Mouse (Mus musculus): ENCODE measurements around the gene Dppa3. TPM values are rescaled to one million over a fixed set of nuclear protein-coding genes. Genes with fewer than 3 reads are reported as not detected.
"Not testable (repeated sequence)": the region's sequence is repeated elsewhere in the genome, so short reads cannot be mapped to it uniquely, and the experiment has no call there.

The Dppa3 gene
- total RNA-seq, 2 experiments from 2014 or later = not detected

DNA sequence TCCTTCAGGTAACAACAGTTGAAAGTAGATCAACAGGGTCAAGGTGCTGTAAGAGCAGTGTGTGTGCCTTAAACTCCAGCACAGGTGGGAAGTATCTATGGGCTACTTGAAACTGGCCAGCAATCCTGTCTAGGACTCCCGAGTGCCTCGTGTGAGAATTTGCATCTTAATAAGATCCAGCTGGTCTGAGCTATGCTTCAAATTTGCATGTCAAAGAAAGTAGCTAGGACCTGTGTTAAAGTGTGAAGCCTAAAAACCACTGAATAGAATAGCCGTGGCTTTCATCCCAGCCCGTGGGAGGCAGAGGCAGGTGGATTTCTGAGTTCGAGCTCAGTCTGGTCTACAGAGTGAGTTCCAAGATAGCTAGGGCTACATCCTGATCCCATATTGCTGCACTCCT is 1.7 kb upstream of the Dppa3 start:
- no peak for TF ChIP-seq CTCF (conservative IDR thresholded peaks at IDR 0.05)
- Histone ChIP-seq H3K4me3 (no peak overlapping the region), H3K27ac (no peak overlapping the region)
- DNase-seq (ENCODE audit: low spot score in 2 of 2) = no peak

DNA sequence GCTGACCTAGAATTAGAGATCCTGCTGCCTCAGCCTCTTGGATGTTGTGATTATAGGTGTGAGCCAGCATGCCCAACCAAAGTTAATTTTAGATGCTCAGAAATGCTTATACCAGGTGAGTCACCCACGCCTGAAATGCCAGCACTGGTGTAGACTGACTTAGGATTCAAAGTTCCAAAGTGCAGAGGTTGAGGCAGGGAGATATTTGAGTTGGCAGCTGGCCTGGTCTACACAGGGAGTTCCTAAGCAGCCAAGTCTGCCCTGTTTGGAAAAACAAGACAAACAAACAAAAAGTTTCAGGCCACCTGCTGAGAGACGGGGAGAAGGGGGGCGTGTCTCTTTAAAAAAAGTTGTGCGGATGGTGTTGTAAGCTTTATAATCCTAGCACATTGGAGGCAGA is 1.1 kb upstream of the Dppa3 start:
- TF ChIP-seq CTCF (conservative IDR thresholded peaks at IDR 0.05) = no peak
- Histone ChIP-seq H3K27ac (no peak overlapping the region), H3K4me3 (no peak overlapping the region)
- no peak for DNase-seq (ENCODE audit: low spot score in 2 of 2)

DNA sequence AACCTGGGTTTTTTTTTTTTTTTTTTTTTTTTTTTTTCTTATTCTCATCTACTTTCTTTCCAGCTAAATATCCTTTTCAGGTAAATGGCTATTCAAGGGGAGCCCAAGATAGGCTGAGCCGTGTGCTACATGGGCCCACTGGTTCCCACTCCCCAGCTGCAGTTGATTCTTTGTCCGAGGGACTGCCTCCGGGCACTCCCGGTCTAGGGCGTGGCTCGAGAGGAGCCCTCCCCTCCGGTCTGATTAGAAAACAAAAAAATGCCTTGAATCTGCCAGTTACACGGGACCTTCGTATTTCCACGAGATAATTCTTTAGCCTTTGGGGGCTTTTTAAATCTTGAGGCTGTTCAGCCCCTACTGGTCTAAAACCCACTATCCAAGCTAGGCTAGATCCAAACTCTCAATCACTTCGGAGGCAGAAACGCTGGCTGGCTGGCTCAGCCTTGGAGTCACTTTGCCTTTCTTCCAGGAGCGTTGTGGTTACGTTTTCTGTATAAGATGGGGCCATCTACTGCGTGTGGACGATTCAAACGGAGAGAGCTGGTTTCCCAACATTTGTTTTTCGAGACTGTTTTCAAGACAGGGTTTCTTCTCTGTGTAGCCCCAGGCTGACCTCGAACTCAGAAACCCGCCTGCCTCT is 1.4 kb downstream of the Dppa3 start:
- Histone ChIP-seq H3K27ac (no peak overlapping the region), H3K4me3 (no peak overlapping the region)
- DNase-seq (ENCODE audit: low spot score in 2 of 2) = no peak
- no peak for TF ChIP-seq CTCF (conservative IDR thresholded peaks at IDR 0.05)

DNA sequence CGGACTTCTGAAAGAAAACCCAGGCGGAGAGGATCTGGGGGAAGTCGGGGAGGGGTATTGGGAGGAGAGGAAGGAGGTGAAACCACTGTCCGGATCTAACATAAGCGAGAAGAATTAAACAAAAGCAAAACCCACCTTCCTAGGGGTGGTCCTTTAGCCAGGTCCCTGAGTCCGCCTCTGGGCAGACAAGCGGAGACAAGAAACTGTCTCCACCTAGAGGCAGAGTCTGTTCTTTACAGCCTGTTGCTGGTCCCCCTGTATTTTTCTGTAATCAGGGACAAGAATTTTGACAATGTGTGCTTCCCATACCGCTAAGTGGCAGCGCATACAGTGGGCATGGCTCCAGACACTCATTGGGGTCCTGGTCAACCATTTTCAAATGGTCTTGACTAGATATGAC is 7.2 kb downstream of the Dppa3 start:
- H3K4me3 ChIP-seq = no peak overlapping the region
- no peak overlapping the region for H3K27ac ChIP-seq
- DNase-seq (ENCODE audit: low spot score in 2 of 2) = peak in 1 of 2 experiments; percentile 12
- TF ChIP-seq CTCF (conservative IDR thresholded peaks at IDR 0.05) = peak; percentile 77

DNA sequence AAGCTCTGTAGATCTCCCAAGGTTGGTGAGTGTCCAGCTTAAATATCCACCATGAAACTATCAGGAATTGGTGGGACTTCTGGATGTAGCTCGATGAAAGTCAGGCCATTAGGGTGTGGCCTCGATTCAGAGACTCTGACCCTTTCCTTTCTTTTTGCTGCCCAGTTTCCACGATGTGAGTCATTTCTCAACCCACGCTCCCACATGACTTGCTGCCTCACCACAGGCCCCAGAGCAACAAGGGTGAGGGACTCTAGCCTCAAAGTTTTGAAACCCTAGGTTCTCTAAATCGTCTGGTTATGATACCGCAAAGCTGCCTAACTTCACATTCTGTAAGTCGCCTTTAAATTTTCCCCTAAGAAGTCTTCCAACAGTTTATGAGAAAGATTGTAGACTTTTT is 9.1 kb downstream of the Dppa3 start:
- Histone ChIP-seq H3K4me3 (no peak overlapping the region), H3K27ac (no peak overlapping the region)
- no peak for TF ChIP-seq CTCF (conservative IDR thresholded peaks at IDR 0.05)
- no peak for DNase-seq (ENCODE audit: low spot score in 2 of 2)

DNA sequence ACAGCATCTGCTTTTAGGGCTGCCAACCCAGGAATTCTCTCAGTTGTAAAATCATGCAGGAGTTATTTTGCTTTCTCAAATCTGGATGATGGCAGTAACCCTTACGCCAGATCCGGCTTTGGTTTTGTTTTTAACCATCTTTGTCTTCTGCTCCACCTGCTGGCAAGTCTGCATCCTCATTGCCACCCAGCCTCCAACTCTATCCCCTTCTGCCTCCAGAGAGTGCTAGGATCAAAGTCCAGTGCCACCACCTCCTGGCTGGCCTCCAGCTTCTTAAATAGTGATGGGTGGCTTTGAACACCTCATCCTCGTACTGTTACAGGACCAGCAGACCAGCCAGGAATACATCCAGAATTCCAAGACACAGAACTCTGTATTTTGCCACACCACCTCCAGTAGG is 10.5 kb downstream of the Dppa3 start:
- TF ChIP-seq CTCF (conservative IDR thresholded peaks at IDR 0.05) = peak; percentile 35
- Histone ChIP-seq H3K27ac (no peak overlapping the region), H3K4me3 (no peak overlapping the region)
- DNase-seq (ENCODE audit: low spot score in 2 of 2) = no peak

DNA sequence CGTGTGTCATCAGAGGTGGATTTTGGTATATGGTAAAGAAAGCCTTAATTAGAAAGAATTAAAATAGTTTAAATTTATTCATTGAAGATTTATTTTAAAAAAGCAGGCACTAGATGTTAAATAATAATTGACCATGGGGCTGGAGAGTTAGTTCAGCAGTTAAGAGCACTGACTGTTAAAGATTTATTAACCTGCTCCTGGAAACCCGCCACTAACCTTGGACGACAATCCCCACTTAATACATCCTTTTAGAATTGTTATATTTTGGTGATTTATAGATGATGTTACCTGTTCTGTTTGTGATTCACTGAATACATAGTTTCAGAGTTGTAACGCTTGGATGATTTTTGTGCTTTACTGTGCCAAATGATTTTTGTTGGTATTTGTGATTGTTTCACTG is 11.4 kb downstream of the Dppa3 start:
- DNase-seq (ENCODE audit: low spot score in 2 of 2); H3K27ac ChIP-seq; H3K4me3 ChIP-seq: not testable (repeated sequence)

DNA sequence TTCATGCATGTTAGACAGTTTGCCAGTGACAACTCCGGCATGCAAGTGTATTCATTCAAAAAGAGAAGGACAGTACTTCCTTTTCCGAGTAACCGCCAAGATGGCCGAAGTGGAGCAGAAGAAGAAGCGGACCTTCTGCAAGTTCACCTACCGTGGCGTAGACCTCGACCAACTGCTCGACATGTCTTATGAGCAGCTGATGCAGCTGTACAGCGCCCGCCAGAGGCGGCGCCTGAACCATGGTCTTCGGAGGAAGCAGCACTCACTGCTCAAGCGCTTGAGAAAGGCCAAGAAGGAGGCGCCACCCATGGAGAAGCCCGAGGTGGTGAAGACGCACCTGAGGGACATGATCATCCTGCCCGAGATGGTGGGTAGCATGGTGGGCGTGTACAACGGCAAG is 18.0 kb downstream of the Dppa3 start:
- H3K4me3 ChIP-seq; H3K27ac ChIP-seq; DNase-seq (ENCODE audit: low spot score in 2 of 2): not testable (repeated sequence)

DNA sequence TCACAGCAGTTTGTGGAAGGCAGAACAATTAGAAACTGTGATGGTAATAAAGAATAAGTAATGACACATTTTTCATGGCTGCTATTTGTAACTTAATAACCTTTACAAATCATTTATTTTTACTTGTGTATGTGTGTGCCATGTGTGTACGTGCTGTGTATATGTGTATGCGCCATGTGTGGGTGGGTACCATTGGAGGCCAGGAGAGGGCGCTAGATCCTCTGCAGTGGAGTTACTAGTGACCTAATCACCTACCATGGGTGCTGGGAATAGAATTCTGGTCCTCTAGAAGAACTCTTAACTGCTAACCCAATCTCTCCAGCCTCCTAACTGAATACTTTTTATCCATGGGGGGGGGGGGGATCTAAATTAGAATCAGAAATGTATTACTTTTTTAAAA is 23.7 kb downstream of the Dppa3 start:
- Histone ChIP-seq H3K27ac (no peak overlapping the region), H3K4me3 (no peak overlapping the region)
- TF ChIP-seq CTCF (conservative IDR thresholded peaks at IDR 0.05) = no peak
- no peak for DNase-seq (ENCODE audit: low spot score in 2 of 2)

DNA sequence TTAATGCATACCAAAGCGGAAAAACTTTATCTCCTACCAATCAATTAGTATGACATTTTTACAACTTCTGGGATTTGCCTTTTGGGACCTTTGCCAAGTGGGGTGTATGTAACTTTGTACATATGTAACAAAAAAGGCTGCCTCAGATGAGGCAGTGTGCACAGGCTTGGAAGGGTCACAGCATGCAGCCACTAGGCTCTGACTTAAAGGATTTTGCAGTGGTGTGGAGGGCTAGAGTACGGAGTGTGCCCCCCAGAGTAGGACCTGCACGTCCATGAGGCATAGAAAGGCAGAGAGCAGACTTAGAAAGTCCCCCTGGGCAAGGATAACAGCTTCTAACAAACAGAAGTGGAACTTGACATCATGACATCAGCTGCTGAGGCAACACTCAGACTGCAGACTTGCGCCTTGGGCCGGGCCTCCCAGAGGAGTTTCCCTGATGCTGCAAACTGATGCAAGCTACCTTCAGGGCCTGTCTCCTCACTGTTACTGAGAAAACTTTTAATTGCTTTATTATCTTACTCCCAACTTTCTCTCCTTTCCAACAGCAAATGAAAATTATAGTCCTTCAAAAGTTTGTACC is 24.3 kb downstream of the Dppa3 start:
- H3K27ac ChIP-seq = no peak overlapping the region
- no peak overlapping the region for H3K4me3 ChIP-seq
- TF ChIP-seq CTCF (conservative IDR thresholded peaks at IDR 0.05) = no peak
- no peak for DNase-seq (ENCODE audit: low spot score in 2 of 2)

DNA sequence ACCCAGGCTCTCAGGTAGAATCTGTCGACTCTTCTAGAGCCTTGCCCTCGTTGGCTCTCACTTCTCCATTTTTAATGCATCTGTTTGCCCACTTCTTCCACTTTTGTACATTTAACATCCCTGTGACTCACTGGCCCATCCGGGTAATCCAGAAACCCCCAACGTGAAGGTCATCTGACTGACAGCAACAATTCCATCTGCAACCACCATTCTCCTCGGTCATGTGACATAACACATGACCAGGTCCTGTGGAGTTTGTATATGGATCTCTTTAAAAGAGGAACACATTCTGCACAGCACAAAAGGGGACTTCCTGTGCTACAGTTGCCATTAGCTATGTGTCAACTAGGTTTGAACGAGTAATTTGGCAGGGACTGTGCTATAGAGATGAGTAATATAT is 28.1 kb downstream of the Dppa3 start:
- no peak overlapping the region for H3K27ac ChIP-seq
- H3K4me3 ChIP-seq = no peak overlapping the region
- TF ChIP-seq CTCF (conservative IDR thresholded peaks at IDR 0.05) = no peak
- DNase-seq (ENCODE audit: low spot score in 2 of 2) = no peak

DNA sequence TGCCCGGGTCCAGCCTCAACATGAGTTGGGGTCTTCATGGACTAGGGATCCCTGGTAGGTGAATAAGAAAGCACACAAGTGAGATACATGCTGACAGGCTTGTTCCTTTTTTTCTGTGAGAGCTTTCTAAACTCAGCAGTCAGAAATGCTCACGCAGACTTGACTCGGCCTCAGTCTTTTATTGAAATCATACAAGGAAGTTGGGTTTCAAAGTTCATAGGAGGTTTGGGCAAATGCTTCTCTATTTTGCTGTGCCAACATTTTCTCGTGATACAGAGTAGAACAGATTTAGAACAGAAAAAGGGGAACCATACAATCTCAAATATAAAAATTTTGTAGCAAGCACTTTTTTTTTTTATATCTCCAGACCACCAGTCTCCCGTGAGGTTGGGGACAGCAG is 31.4 kb downstream of the Dppa3 start:
- Histone ChIP-seq H3K27ac (no peak overlapping the region), H3K4me3 (no peak overlapping the region)
- no peak for DNase-seq (ENCODE audit: low spot score in 2 of 2)
- no peak for TF ChIP-seq CTCF (conservative IDR thresholded peaks at IDR 0.05)

DNA sequence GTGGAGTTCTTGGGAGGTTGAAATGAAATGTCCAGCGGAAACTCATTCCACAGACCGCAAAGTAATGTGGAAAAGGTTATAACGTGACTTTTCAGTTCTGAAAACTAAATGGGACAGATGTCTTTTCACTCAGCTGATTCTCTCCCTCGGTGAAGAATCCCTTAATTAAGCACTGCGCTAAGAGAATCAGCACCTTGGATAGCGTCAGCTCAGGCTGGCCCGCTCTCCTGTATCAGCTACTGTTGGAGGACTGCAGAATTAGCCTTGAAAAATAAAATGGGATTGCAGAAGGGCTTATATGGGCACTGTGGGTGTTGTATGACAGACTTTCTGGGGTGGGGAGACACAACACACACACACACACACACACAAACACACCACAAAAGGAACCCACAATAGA is 33.4 kb downstream of the Dppa3 start:
- TF ChIP-seq CTCF (conservative IDR thresholded peaks at IDR 0.05) = no peak
- H3K27ac ChIP-seq = no peak overlapping the region
- no peak for DNase-seq (ENCODE audit: low spot score in 2 of 2)
- no peak overlapping the region for H3K4me3 ChIP-seq

DNA sequence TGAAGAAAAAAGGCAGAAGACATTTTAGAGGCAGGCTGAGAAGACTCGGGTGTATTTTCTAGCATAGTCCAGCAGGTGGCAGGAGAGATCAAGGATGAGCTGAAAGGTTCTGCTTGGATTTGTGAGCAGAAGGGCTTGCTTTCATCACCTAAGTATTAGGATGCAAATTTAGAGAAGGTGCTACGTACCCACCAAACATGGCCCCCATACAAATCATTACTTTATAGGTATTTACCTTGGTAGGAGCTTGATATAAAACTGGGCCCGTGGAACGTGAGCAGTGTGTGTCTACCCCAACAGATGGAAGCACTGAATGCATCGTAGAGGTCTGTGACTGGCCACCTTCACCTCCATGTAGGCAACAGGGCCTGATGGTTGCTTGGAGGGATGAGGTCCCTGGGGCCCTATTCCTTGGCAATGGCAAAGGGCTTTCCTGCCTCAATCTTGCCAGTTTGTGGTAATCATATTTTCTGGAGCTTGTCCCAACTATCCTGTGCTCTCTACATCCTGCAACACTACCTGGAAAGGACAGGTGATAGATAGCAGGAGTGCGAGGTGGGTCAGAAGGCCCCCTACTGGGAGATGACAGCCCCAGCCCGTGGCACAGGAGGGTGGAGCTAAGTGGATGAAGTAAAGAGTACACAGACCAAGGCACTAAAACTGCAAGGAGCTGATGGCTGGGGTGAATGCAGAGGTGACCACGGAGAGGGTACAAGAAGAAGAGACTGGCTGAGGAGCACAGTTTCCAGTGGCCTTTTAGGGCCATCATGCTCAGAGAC is 34.6 kb downstream of the Dppa3 start:
- H3K4me3 ChIP-seq = no peak overlapping the region
- no peak overlapping the region for H3K27ac ChIP-seq
- peak; percentile 88 for TF ChIP-seq CTCF (conservative IDR thresholded peaks at IDR 0.05)
- DNase-seq (ENCODE audit: low spot score in 2 of 2) = peak; percentile 53 to 72
